Mouse (Mus musculus) hindbrain, embryonic 14.5 days (tissue): ENCODE measurements at regions not wholly inside any gene's neighbourhood (a gene's known extent, or its start where the extent isn't known, plus 50 kb on each side); places are given as distances from the start of the nearest gene placed in this dataset.

Source experiments
- ATAC-seq: fragments of 200-750 bp; cut with Nextera tagmentation; 2 replicates; pipeline ENCODE4 v1.8.0; 2017; ENCODE audit warnings: moderate number of reproducible peaks, mild to moderate bottlenecking, moderate TSS enrichment, moderate library complexity; ENCODE audit not compliant: low FRiP score
- DNase-seq: peaks from one replicate; pipeline ENCODE4 v3.0.0-alpha.2; 2015; ENCODE audit warnings: low spot score
- H3K27ac ChIP-seq: fragments of 300-500 bp; sonication (generic); 2 replicates; pipeline ENCODE4 v1.5.1; 2014; ENCODE audit warnings: mild to moderate bottlenecking, moderate library complexity
- H3K27me3 ChIP-seq: fragments of 300-500 bp; sonication (generic); 2 replicates; pipeline ENCODE4 v1.6.1; 2014; ENCODE audit warnings: mild to moderate bottlenecking, low read length, mixed read lengths; ENCODE audit not compliant: control insufficient read depth, insufficient read depth
- H3K36me3 ChIP-seq: fragments of 300-500 bp; sonication (generic); replicated peaks from 2 replicates; pipeline ENCODE4 v1.6.1; 2014; ENCODE audit not compliant: control insufficient read depth, insufficient read depth
- H3K4me1 ChIP-seq: fragments of 300-500 bp; sonication (generic); replicated peaks from 2 replicates; pipeline ENCODE4 v1.6.1; 2014; ENCODE audit warnings: antibody characterized with exemption, low read length, mixed read lengths; ENCODE audit not compliant: control insufficient read depth, insufficient read depth
- H3K4me2 ChIP-seq: fragments of 300-500 bp; sonication (generic); replicated peaks from 2 replicates; pipeline ENCODE4 v1.6.1; 2014; ENCODE audit warnings: mild to moderate bottlenecking, moderate library complexity
- H3K4me3 ChIP-seq: fragments of 300-500 bp; sonication (generic); replicated peaks from 2 replicates; pipeline ENCODE4 v1.5.1; 2014; ENCODE audit warnings: mild to moderate bottlenecking, low read length
- H3K9ac ChIP-seq: fragments of 300-500 bp; sonication (generic); 2 replicates; pipeline ENCODE4 v1.6.1; 2014
- H3K9me3 ChIP-seq: fragments of 300-500 bp; sonication (generic); 2 replicates; pipeline ENCODE4 v1.6.1; 2016; ENCODE audit warnings: low read length; ENCODE audit not compliant: control insufficient read depth
- WGBS: fragments of 180-500 bp; shearing (Covaris S2); extraction: QIAGEN DNeasy Blood & Tissue Kit; methylation state at CpG from one replicate; pipeline ENCODE4 v1.1.7; 2014; 5-methylcytosine and 5-hydroxymethylcytosine counted together

DNA sequence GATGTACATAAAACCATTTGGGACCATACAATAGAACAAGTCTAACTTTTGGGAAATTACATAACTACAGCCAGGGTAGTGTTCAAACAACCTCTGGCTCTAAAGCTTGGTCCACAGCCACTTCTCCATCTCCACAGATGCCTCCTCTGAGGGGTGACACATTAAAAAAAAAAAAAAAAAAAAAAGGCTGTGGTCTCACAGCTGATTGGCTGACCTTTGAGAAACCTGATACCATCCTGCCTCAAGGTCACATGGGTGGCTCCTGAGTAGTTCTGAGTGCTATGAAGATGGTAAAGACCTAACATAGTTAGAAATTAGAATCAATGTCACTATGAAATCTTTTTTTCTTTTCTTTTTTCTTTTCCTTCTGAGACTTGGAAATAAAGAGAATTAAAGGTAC, 102.4 kb downstream of the Tmem182 start:
- Histone ChIP-seq H3K4me3 (no peak overlapping the region), H3K9ac (no peak overlapping the region), H3K4me1 (no peaks in the 10 kb centered on the region), H3K9me3 (no peaks in the 10 kb centered on the region), H3K27ac (no peak overlapping the region), H3K4me2 (no peak overlapping the region), H3K36me3 (no peaks in the 10 kb centered on the region), H3K27me3 (no peaks in the 10 kb centered on the region)
- ATAC-seq, result no peak
- DNase-seq, result no peak

DNA sequence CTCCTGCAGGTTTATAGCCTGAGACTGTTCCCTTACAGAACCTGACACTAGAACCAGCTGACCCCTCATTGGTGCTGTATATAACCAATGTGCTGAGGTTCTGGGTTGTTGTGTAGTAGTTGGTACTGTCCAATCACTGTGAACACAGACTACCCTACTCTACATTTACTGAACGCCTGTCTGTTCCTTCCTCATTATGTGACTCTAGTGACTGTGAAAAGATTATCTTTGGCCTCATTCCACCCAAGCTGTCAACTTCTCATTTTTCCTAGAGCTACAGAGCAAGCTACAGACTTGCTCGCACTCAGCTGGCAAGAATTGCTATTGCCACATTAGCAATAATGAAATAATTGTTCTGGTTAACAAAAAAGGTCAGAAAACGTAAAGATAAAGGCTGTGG, 108.2 kb downstream of the Tmem182 start:
- H3K9ac ChIP-seq, result no peak overlapping the region
- H3K9me3 ChIP-seq, result no peaks in the 10 kb centered on the region
- H3K4me1 ChIP-seq, result no peaks in the 10 kb centered on the region
- no peak overlapping the region for H3K4me3 ChIP-seq
- no peak overlapping the region for H3K4me2 ChIP-seq
- ATAC-seq (no peak), DNase-seq (no peak)
- H3K27me3 ChIP-seq, result no peaks in the 10 kb centered on the region
- H3K27ac ChIP-seq, result no peak overlapping the region
- WGBS, result 58% methylated on average over 3 of the region's 3 CpGs
- H3K36me3 ChIP-seq, result no peaks in the 10 kb centered on the region

DNA sequence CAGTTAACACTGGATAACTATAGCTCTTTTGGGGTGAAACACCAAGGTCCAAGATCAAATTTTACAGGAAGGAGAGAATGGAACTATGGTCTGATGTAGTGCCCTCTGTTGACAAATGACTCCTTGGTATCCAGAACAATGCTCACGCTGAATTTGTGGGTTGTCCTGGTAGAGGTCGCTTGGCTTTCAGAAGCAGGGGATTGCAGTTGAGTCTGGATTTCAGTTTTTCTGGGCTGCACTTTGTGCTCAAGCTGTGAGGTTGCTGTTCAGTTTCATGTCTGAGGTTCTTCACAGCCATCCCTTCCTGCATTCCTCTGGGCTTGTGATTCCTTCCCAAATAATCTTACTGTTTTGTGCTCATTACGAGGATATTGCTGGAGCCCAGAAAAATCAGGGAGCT, 118.9 kb downstream of the Tmem182 start:
- H3K4me2 ChIP-seq, result no peak overlapping the region
- no peak overlapping the region for H3K9ac ChIP-seq
- no peaks in the 10 kb centered on the region for H3K4me1 ChIP-seq
- DNase-seq, result no peak
- no peaks in the 10 kb centered on the region for H3K27me3 ChIP-seq
- no peak overlapping the region for H3K4me3 ChIP-seq
- H3K9me3 ChIP-seq, result no peaks in the 10 kb centered on the region
- no peak for ATAC-seq
- no peak overlapping the region for H3K27ac ChIP-seq
- no peaks in the 10 kb centered on the region for H3K36me3 ChIP-seq
- 76% methylated on average over 3 of the region's 3 CpGs for WGBS

DNA sequence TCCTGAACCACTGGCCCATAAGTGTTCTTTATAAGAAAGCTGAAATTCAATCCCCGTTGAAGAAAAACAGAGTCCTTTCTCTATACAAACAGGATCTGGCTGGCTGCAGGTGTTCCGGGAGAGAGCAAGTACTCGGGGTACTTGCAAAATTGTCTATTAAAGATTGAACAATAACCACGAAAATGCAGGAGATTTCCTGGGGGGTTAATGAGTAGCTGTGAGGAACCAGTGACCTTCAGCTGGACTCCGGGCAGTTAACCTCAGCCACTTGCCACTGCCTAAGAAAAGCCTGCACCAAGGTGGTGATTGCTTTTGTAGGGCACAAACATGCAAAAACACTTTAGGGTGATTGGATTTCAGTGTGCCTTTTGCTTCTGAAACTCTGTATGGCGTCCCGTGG, 119.4 kb downstream of the Tmem182 start:
- Histone ChIP-seq H3K9ac (no peak overlapping the region), H3K4me1 (no peaks in the 10 kb centered on the region), H3K27ac (no peak overlapping the region), H3K27me3 (no peaks in the 10 kb centered on the region), H3K4me3 (no peak overlapping the region), H3K9me3 (no peaks in the 10 kb centered on the region), H3K36me3 (no peaks in the 10 kb centered on the region), H3K4me2 (no peak overlapping the region)
- 72% methylated on average over 7 of the region's 7 CpGs for WGBS
- no peak for DNase-seq
- ATAC-seq, result no peak

DNA sequence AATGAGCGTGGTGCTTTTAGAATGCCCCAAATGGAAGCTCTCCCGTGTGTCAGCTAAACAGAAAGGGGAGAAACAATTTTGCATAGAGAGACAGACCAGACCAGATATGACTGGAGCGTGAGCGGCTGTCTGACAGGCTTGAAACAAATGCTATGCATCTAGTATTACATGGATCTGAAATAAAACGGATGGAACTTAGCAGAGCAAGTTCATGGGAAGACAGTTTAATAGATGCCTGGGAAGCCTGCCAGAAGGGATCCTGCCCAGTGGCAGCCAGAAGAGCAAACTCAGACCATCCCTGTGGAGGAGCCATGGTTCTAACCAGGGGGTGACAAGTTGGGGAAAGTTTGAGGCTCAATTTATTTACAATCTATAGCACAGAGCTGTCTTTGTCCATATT, 126.0 kb downstream of the Tmem182 start:
- ATAC-seq (no peak), DNase-seq (no peak)
- no peaks in the 10 kb centered on the region for H3K9me3 ChIP-seq
- H3K4me2 ChIP-seq, result no peak overlapping the region
- H3K4me1 ChIP-seq, result no peaks in the 10 kb centered on the region
- no peak overlapping the region for H3K4me3 ChIP-seq
- no peak overlapping the region for H3K9ac ChIP-seq
- H3K27ac ChIP-seq, result no peak overlapping the region
- no peaks in the 10 kb centered on the region for H3K36me3 ChIP-seq
- 85% methylated on average over 5 of the region's 5 CpGs for WGBS
- H3K27me3 ChIP-seq, result no peaks in the 10 kb centered on the region

DNA sequence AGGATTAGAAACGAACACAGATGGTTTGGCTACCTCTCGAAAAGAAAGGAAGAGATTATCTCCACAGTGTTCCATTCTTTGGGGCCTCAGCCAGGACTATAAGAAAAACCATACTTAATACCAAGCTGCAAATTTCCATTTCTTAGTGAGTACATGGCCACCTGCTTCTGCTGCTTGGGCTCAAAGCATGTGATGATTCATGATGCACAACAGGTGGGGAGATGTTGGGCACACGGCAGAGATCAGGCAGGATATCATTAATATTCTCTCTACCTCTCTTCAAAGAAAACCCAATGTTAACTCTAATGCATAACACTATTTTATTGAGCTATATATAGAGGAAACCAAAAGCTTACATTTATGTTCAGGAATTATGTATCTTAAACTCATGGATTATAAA, 131.3 kb downstream of the Tmem182 start:
- Histone ChIP-seq H3K4me1 (no peaks in the 10 kb centered on the region), H3K4me2 (no peak overlapping the region), H3K4me3 (no peak overlapping the region), H3K9ac (no peak overlapping the region), H3K27ac (no peak overlapping the region), H3K9me3 (no peaks in the 10 kb centered on the region), H3K27me3 (no peaks in the 10 kb centered on the region), H3K36me3 (no peaks in the 10 kb centered on the region)
- no peak for DNase-seq
- no peak for ATAC-seq
- WGBS, result 82% methylated on average over 3 of the region's 3 CpGs

DNA sequence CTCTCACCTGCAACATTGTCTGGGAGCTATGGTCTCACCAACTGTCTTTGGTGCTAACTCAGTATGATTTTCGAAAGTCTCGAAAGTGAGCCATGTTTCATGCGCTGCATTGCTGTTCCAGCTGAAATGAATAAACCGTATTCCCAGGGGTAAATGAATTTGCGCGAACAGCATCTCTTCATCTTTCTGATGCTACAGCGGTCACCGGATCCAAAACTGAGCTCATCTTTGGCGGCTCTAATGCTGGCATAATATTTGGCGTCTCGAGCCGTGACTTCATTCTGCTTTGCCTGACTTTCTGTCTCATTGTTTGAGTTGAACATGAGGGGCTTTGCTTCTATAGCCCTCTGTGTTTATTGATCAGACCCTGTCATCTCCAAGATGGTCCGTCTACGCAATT, 137.3 kb downstream of the Tmem182 start:
- H3K4me2 ChIP-seq, result no peak overlapping the region
- no peak overlapping the region for H3K4me3 ChIP-seq
- 81% methylated on average over 14 of the region's 14 CpGs for WGBS
- 0 out of 2 replicates have a peak overlapping the region, but pooled peaks have one; percentile 34 for H3K9ac ChIP-seq
- ATAC-seq (no peak), DNase-seq (no peak)
- no peaks in the 10 kb centered on the region for H3K27me3 ChIP-seq
- H3K36me3 ChIP-seq, result no peaks in the 10 kb centered on the region
- H3K9me3 ChIP-seq, result no peaks in the 10 kb centered on the region
- 0 out of 2 replicates have a peak, but pooled peaks cover 7% of the 10 kb centered on the region for H3K4me1 ChIP-seq
- H3K27ac ChIP-seq, result peak overlapping the region; percentile 56

DNA sequence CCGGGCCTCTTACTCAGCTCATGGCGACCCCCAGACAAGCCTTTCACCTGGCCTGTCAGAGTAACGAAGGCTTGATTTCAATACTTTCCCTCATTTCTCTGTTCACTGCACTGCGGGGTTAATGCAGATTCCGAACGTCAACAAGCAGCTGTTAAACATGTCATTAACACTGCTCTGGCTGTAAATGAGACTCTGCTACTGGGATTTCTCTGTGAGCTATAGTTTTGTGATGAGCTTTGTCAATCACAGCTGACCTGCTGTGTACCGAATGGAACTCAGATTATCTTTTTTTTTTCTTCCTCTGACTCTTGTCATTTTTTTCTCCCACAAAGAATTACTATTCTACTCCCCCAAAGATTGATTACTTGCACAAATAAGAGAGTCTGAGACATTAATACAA, 137.8 kb downstream of the Tmem182 start:
- Histone ChIP-seq H3K36me3 (no peaks in the 10 kb centered on the region), H3K27ac (peak overlapping the region; percentile 56), H3K4me1 (0 out of 2 replicates have a peak, but pooled peaks cover 7% of the 10 kb centered on the region), H3K9me3 (no peaks in the 10 kb centered on the region), H3K4me2 (no peak overlapping the region), H3K27me3 (no peaks in the 10 kb centered on the region), H3K9ac (0 out of 2 replicates have a peak overlapping the region, but pooled peaks have one; percentile 34), H3K4me3 (no peak overlapping the region)
- DNase-seq (no peak), ATAC-seq (peak; percentile 34; the same call in 1 of the 2 replicates)
- 45% methylated on average over 7 of the region's 7 CpGs for whole genome bisulfite sequencing

DNA sequence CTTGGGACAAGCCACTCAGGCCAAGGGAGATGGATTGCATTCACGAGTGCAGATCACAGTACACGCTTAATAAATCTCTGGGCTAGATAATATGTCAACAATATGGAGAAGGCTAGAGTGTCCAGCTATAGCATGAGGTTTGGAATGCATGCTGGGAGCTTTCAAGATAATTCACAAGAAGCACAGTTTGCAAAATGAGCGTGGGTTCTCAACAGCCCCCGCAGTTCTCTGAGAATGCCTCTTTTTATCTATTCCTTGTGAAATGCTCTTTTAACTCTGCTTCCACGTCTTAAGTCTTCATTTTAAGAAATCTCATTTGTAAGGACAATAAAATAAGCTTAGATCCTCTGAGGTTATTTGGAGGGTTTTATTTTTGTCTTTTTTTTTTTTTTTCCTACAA, 145.2 kb downstream of the Tmem182 start:
- WGBS, result 87% methylated on average over 5 of the region's 5 CpGs
- H3K9me3 ChIP-seq, result no peaks in the 10 kb centered on the region
- no peaks in the 10 kb centered on the region for H3K36me3 ChIP-seq
- H3K4me2 ChIP-seq, result no peak overlapping the region
- H3K4me1 ChIP-seq, result no peaks in the 10 kb centered on the region; the same call in 1 of the 2 replicates
- ATAC-seq (no peak), DNase-seq (no peak)
- no peaks in the 10 kb centered on the region for H3K27me3 ChIP-seq
- H3K9ac ChIP-seq, result no peak overlapping the region
- no peak overlapping the region for H3K4me3 ChIP-seq
- no peak overlapping the region for H3K27ac ChIP-seq

DNA sequence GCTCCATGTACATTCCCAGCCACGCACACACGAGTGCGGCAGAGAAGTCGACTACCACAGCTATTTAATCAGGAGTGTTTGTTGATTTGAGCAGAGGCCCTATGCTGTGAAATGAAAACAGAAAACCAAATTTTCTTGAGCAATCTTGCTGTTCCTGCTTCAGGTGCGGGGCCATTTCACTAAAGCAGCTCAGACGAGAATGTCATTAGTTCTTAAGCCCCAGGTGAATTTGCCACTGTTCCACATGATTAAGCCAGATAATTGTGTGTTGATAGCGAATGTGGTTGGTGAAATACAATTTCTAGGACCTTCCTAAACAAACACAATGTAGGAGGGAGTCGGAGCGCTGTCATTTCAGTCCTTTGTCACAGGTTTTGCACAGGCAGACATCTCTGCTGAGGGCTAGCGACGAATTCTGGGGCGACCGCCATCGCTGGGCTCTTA, 149.3 kb downstream of the Tmem182 start:
- 66% methylated on average over 14 of the region's 14 CpGs for WGBS

More for the DNA sequence above, 149.3 kb downstream of the Tmem182 start:
- Histone ChIP-seq H3K4me3 (no peak overlapping the region), H3K9ac (no peak overlapping the region), H3K36me3 (no peaks in the 10 kb centered on the region), H3K4me1 (no peaks in the 10 kb centered on the region; the same call in 1 of the 2 replicates), H3K9me3 (no peaks in the 10 kb centered on the region), H3K27me3 (no peaks in the 10 kb centered on the region), H3K27ac (peak overlapping the region; percentile 70), H3K4me2 (0 out of 2 replicates have a peak overlapping the region, but pooled peaks have one; percentile 1)
- ATAC-seq (peak; percentile 55; the same call in 1 of the 2 replicates), DNase-seq (peak; percentile 39)
